Mouse (Mus musculus) pancreas, adult 10 weeks (tissue): Measurements from ENCODE around the gene Adck1. TPM values are rescaled to one million over a fixed set of nuclear protein-coding genes. Genes with fewer than 3 reads are reported as not detected.

ENCODE experiments used
- polyA plus RNA-seq: library from polyadenylated mRNA; stranded (reverse); fragments of 350-450 nt; fragmentation: Illumina TruSeq; extraction: RNeasy Lipid Tissue Mini Kit (QIAGEN cat#74804); gene quantifications from one replicate; pipeline ENCODE4 v1.2.3, GENCODE M21; 2015; ENCODE audit warnings: low read depth, low replicate concordance; ENCODE audit not compliant: insufficient read depth

The Adck1 gene
- 4.5 TPM for polyA plus RNA-seq

GRCm38 (mm10) chr12:88360441-88361119 is at the start of gene Adck1:
Gene Adck1, plus strand, starts transcription at chr12:88360554.

GRCm38 (mm10) chr12:88323926-88324325 is 36.4 kb upstream of the Adck1 start, which contains the start of gene Gm5039:
Gene Gm5039, minus strand, starts transcription at chr12:88324026.

Other genes with a start within 250 kb of the Adck1 start
- not detected for gene Gm10436, start 178.4 kb upstream of the Adck1 start, polyA plus RNA-seq
- gene Gm8332, start 110.5 kb upstream of the Adck1 start, polyA plus RNA-seq, result not detected
- not detected for gene Gm5662, start 86.1 kb upstream of the Adck1 start, polyA plus RNA-seq
- not detected for gene Gm5039, start 36.5 kb upstream of the Adck1 start, polyA plus RNA-seq